Mouse (Mus musculus): Measurements from ENCODE around the gene Cd200r1. TPM values are rescaled to one million over a fixed set of nuclear protein-coding genes. Genes with fewer than 3 reads are reported as not detected.

The Cd200r1 gene
- total RNA-seq (2014; rRNA removed) = 0.69 and 1.5 TPM in 2 replicates
- 0.34 and 0.36 TPM in 2 replicates for polyA plus RNA-seq (2015; fragmentation: Nextera tagmentation; extraction: Ambion mirVana)

DNA sequence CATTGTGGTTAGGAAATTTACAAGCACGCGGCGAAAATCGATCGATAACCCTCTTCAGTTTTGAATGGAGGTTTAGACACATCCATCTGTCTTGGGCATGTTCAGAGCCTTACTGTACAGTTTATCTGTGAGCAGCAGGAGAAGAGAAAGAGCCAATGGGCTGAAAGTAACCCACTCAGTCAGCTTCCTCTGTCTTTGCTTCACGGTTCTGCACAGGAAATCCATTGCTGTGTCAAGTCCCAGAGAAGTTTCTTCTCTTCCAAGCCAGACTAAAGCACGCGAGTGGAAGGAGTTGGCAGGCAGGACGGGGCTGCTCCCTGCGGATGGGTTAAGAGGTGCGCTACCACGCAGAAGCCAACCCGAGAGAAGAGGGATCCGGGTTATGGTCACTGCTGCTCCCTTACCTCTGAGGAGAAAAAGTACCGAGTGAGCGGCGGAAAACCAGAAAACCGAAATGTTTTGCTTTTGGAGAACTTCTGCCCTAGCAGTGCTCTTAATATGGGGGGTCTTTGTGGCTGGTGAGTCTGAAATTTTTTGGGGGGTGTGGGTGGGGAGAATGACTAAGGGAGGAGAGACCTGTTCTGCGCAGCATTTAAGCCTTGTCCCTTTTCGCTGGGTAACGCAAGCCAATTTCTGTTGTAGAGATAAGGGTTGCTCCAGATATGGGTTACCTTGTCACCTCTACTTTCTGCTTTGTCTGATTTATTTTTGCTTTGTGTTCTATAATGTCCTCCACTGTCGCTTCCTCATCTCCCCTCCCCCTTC lies at the start of gene Cd200r1:
TSS of gene Cd200r1 (plus strand) at position 182 of the 765 bp plus-strand sequence.
- Histone ChIP-seq H3K27ac (ENCODE audit: low read depth, low read length) (no peak within 1 kb of the TSS), H3K9ac (no peak within 1 kb of the TSS), H3K4me2 (ENCODE audit: low read depth) (no peak within 1 kb of the TSS), H3K4me3 (ENCODE audit: low read depth, low read length) (no peak within 1 kb of the TSS), H3K4me1 (ENCODE audit: insufficient read depth) (no peaks in the 10 kb centered on the region), H3K9me3 (ENCODE audit: low read length) (no peaks in the 10 kb centered on the region), H3K27me3 (ENCODE audit: insufficient read depth, low read length) (no peaks in the 10 kb centered on the region), H3K36me3 (ENCODE audit: insufficient read depth) (no peaks in the 10 kb centered on the region)
- no peak for TF ChIP-seq CTCF (IDR thresholded peaks at IDR 0.05; ENCODE audit: low read depth)
- 80% methylated on average over 22 of the region's 22 CpGs for WGBS
- no peak for DNase-seq
- ATAC-seq = no peak

GRCm38 (mm10) chr16:44716305-44717140 lies 49.0 kb upstream of the Cd200r1 start:
- DNase-seq = peak; percentile 75
- no peaks in the 10 kb centered on the region for H3K9me3 ChIP-seq (ENCODE audit: low read length)
- 21% methylated on average over 10 of the region's 10 CpGs for WGBS
- H3K4me3 ChIP-seq (ENCODE audit: low read depth, low read length) = no peak overlapping the region
- H3K4me2 ChIP-seq (ENCODE audit: low read depth) = peak overlapping the region; percentile 8
- no peaks in the 10 kb centered on the region for H3K27me3 ChIP-seq (ENCODE audit: insufficient read depth, low read length)
- peak; percentile 88 for ATAC-seq
- H3K27ac ChIP-seq (ENCODE audit: low read depth, low read length) = peak overlapping the region; percentile 3; the same call in 1 of the 2 replicates
- H3K4me1 ChIP-seq (ENCODE audit: insufficient read depth) = no peaks in the 10 kb centered on the region
- H3K36me3 ChIP-seq (ENCODE audit: insufficient read depth) = peaks cover 8% of the 10 kb centered on the region; the same call in 1 of the 2 replicates
- no peak overlapping the region for H3K9ac ChIP-seq
- peak; percentile 73 for TF ChIP-seq CTCF (IDR thresholded peaks at IDR 0.05; ENCODE audit: low read depth)

GRCm38 (mm10) chr16:44717141-44717634 lies 48.3 kb upstream of the Cd200r1 start:
- DNase-seq (no peak), ATAC-seq (peak; percentile 23; the same call in 1 of the 2 replicates)
- Histone ChIP-seq H3K4me2 (ENCODE audit: low read depth) (no peak overlapping the region), H3K9ac (no peak overlapping the region), H3K4me1 (ENCODE audit: insufficient read depth) (no peaks in the 10 kb centered on the region), H3K4me3 (ENCODE audit: low read depth, low read length) (no peak overlapping the region), H3K27ac (ENCODE audit: low read depth, low read length) (no peak overlapping the region), H3K9me3 (ENCODE audit: low read length) (no peaks in the 10 kb centered on the region), H3K36me3 (ENCODE audit: insufficient read depth) (peaks cover 8% of the 10 kb centered on the region; the same call in 1 of the 2 replicates), H3K27me3 (ENCODE audit: insufficient read depth, low read length) (no peaks in the 10 kb centered on the region)
- 60% methylated on average over 2 of the region's 2 CpGs for WGBS
- TF ChIP-seq CTCF (IDR thresholded peaks at IDR 0.05; ENCODE audit: low read depth) = no peak

- Histone ChIP-seq H3K9me3 (ENCODE audit: low read length) (no peaks in the 10 kb centered on the region), H3K9ac (no peak overlapping the region), H3K4me1 (ENCODE audit: insufficient read depth) (no peaks in the 10 kb centered on the region), H3K4me2 (ENCODE audit: low read depth) (no peak overlapping the region), H3K27ac (ENCODE audit: low read depth, low read length) (no peak overlapping the region), H3K27me3 (ENCODE audit: insufficient read depth, low read length) (no peaks in the 10 kb centered on the region), H3K4me3 (ENCODE audit: low read depth, low read length) (no peak overlapping the region), H3K36me3 (ENCODE audit: insufficient read depth) (peaks cover 8% of the 10 kb centered on the region; the same call in 1 of the 2 replicates)
- peak; percentile 60 for TF ChIP-seq CTCF (IDR thresholded peaks at IDR 0.05; ENCODE audit: low read depth)
- peak; percentile 35 for DNase-seq
- WGBS = 81% methylated on average over 2 of the region's 2 CpGs
- ATAC-seq = no peak
These were observed 47.7 kb upstream of the Cd200r1 start for GRCm38 (mm10) chr16:44717838-44718237.

GRCm38 (mm10) chr16:44719349-44719748 lies 46.2 kb upstream of the Cd200r1 start:
- DNase-seq (no peak), ATAC-seq (no peak)
- Histone ChIP-seq H3K9ac (no peak overlapping the region), H3K4me3 (ENCODE audit: low read depth, low read length) (no peak overlapping the region), H3K9me3 (ENCODE audit: low read length) (no peaks in the 10 kb centered on the region), H3K4me1 (ENCODE audit: insufficient read depth) (no peaks in the 10 kb centered on the region; the same call in 1 of the 2 replicates), H3K4me2 (ENCODE audit: low read depth) (no peak overlapping the region), H3K27ac (ENCODE audit: low read depth, low read length) (no peak overlapping the region), H3K36me3 (ENCODE audit: insufficient read depth) (peaks cover 8% of the 10 kb centered on the region; the same call in 1 of the 2 replicates), H3K27me3 (ENCODE audit: insufficient read depth, low read length) (no peaks in the 10 kb centered on the region)
- no peak for TF ChIP-seq CTCF (IDR thresholded peaks at IDR 0.05; ENCODE audit: low read depth)
- WGBS = 70% methylated on average over 7 of the region's 7 CpGs

DNA sequence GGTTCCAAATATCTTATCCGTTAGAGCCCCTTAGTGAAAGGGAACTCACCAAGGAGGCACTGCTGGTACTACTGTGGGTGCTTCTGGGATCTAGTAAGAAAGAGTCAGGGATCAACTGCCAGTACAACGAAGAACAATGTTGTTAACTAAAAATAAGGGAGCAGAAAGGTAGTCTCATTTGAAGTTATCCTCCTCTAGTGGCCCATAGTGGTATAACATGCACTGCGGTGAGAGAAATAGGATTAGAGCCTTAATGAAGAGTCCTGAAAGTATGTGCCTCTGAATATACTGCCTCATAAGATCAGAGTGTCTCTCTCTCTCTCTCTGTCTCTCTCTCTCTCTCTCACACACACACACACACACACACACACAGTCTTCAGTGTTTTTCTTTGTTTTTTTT lies 45.0 kb upstream of the Cd200r1 start:
- H3K4me1 ChIP-seq (ENCODE audit: insufficient read depth) = peaks cover 5% of the 10 kb centered on the region; the same call in 1 of the 2 replicates
- no peak overlapping the region for H3K4me2 ChIP-seq (ENCODE audit: low read depth)
- peak; percentile 40 for DNase-seq
- H3K4me3 ChIP-seq (ENCODE audit: low read depth, low read length) = no peak overlapping the region
- no peaks in the 10 kb centered on the region for H3K9me3 ChIP-seq (ENCODE audit: low read length)
- TF ChIP-seq CTCF (IDR thresholded peaks at IDR 0.05; ENCODE audit: low read depth) = peak; percentile 77
- peaks cover 8% of the 10 kb centered on the region; the same call in 1 of the 2 replicates for H3K36me3 ChIP-seq (ENCODE audit: insufficient read depth)
- ATAC-seq = no peak
- 64% methylated on average over 3 of the region's 3 CpGs for WGBS
- no peak overlapping the region for H3K27ac ChIP-seq (ENCODE audit: low read depth, low read length)
- no peak overlapping the region for H3K9ac ChIP-seq
- H3K27me3 ChIP-seq (ENCODE audit: insufficient read depth, low read length) = no peaks in the 10 kb centered on the region
